In the genomic region with DNA sequence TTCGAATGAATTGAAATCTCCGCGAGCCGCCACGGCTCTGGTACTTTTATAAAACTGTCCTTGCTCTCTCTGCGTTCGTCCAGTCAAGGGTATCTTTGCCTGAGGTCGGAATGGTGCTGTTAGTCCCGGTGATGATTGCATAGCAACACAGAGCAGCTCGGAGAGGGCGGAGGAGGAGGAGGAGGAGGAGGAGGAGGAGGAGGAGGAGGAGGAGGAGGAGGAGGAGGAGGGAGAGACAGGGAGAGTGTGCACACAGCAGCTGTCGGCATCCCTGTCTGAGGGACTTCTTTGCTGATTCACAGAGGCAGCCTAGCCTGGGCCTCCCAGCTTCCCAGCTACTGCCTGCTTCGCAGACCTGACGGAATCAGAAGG, we compare ENCODE assay signal across 8 mouse cellular contexts. TPM values are rescaled to one million over a fixed set of nuclear protein-coding genes. Genes with fewer than 3 reads are reported as not detected.
DNase-seq lines count a peak whose midpoint lies in the region; ATAC-seq lines count a peak whose summit lies in the region.

No protein-coding gene starts in this region.

- H3K27ac ChIP-seq in lung, embryonic 15.5 days: no peak overlapping the region
- peak overlapping the region; percentile 82 for H3K27ac ChIP-seq in hindbrain, embryonic 14.5 days
- H3K27ac ChIP-seq in midbrain, embryonic 13.5 days: peak overlapping the region; percentile 82

- peak overlapping the region; percentile 16; the same call in 1 of the 2 replicates for H3K9ac ChIP-seq in lung, embryonic 15.5 days
- peak overlapping the region; percentile 66 for H3K9ac ChIP-seq in hindbrain, embryonic 14.5 days
- peak overlapping the region; percentile 67 for H3K9ac ChIP-seq in midbrain, embryonic 13.5 days (replicated peaks)

- no peaks in the 10 kb centered on the region for H3K4me1 ChIP-seq in lung, embryonic 15.5 days
- H3K4me1 ChIP-seq in hindbrain, embryonic 14.5 days (replicated peaks; ENCODE audit: control insufficient read depth, insufficient read depth, low read length): peaks cover 5% of the 10 kb centered on the region; the same call in 1 of the 2 replicates
- 0 out of 2 replicates have a peak, but pooled peaks cover 9% of the 10 kb centered on the region for H3K4me1 ChIP-seq in midbrain, embryonic 13.5 days (replicated peaks)

- H3K9me3 ChIP-seq in lung, embryonic 15.5 days: no peaks in the 10 kb centered on the region
- no peaks in the 10 kb centered on the region for H3K9me3 ChIP-seq in hindbrain, embryonic 14.5 days (ENCODE audit: control insufficient read depth, low read length)
- no peaks in the 10 kb centered on the region for H3K9me3 ChIP-seq in midbrain, embryonic 13.5 days

- ATAC-seq in lung, embryonic 15.5 days (ENCODE audit: borderline replicate concordance, extremely low read depth, low FRiP score, low TSS enrichment): peak; percentile 49; the same call in 1 of the 2 replicates
- ATAC-seq in hindbrain, embryonic 14.5 days (ENCODE audit: low FRiP score): peak; percentile 78
- ATAC-seq in midbrain, embryonic 13.5 days: peak; percentile 86
- no peak for ATAC-seq in megakaryocyte-erythroid progenitor cell, adult 5-6 weeks (replicated peaks; ENCODE audit: low FRiP score, low TSS enrichment, poor library complexity, severe bottlenecking)

- H3K36me3 ChIP-seq in lung, embryonic 15.5 days: no peaks in the 10 kb centered on the region
- H3K36me3 ChIP-seq in hindbrain, embryonic 14.5 days (replicated peaks; ENCODE audit: control insufficient read depth, insufficient read depth): no peaks in the 10 kb centered on the region
- H3K36me3 ChIP-seq in midbrain, embryonic 13.5 days: no peaks in the 10 kb centered on the region

- 24% methylated on average over 12 of the region's 14 CpGs for WGBS in lung, embryonic 15.5 days
- 24% methylated on average over 11 of the region's 14 CpGs for WGBS in hindbrain, embryonic 14.5 days
- 30% methylated on average over 13 of the region's 14 CpGs for WGBS in midbrain, embryonic 13.5 days

- H3K4me2 ChIP-seq in lung, embryonic 15.5 days: peak overlapping the region; percentile 62
- H3K4me2 ChIP-seq in hindbrain, embryonic 14.5 days (replicated peaks): peak overlapping the region; percentile 62
- H3K4me2 ChIP-seq in midbrain, embryonic 13.5 days (replicated peaks): peak overlapping the region; percentile 57

- peak overlapping the region; percentile 38 for H3K4me3 ChIP-seq in lung, embryonic 15.5 days
- peak overlapping the region; percentile 33 for H3K4me3 ChIP-seq in hindbrain, embryonic 14.5 days (replicated peaks; ENCODE audit: low read length)
- peak overlapping the region; percentile 42 for H3K4me3 ChIP-seq in midbrain, embryonic 13.5 days (replicated peaks)

- DNase-seq in embryo, embryonic 10 days (ENCODE audit: low spot score): peak; percentile 31
- no peak for DNase-seq in embryo, embryonic 10.5 days (ENCODE audit: low spot score)
- no peak for DNase-seq in lung, postnatal 4 days
- DNase-seq in hindbrain, embryonic 14.5 days (ENCODE audit: low spot score): peak; percentile 33
- no peak for DNase-seq in Muller cell, postnatal 12 days (ENCODE audit: inconsistent ontology term)

- H3K27me3 ChIP-seq in lung, embryonic 15.5 days: no peaks in the 10 kb centered on the region
- no peaks in the 10 kb centered on the region for H3K27me3 ChIP-seq in hindbrain, embryonic 14.5 days (ENCODE audit: control insufficient read depth, insufficient read depth, low read length)
- H3K27me3 ChIP-seq in midbrain, embryonic 13.5 days: no peaks in the 10 kb centered on the region; the same call in 1 of the 2 replicates

RNA-seq across cellular contexts. Expression of a gene that starts 0.2 kb away (rescaled TPM):
- 0.49 and 0.67 TPM in 2 replicates for polyA plus RNA-seq in lung, embryonic 15.5 days (2015; fragmentation: Nextera tagmentation; extraction: Ambion mirVana)
- polyA plus RNA-seq in hindbrain, embryonic 14.5 days (2014; fragmentation: Nextera tagmentation; extraction: Ambion mirVana): 20.7 and 24.2 TPM in 2 replicates
- 19.7 and 21.4 TPM in 2 replicates for polyA plus RNA-seq in midbrain, embryonic 13.5 days (2015; fragmentation: Nextera tagmentation; extraction: Ambion mirVana)
- total RNA-seq in megakaryocyte-erythroid progenitor cell, adult 5-6 weeks (2014; fragmentation: Nextera tagmentation): 0.87 TPM in 1 of 2 replicates, not detected in the other
- 0.05 and 0.53 TPM in 2 replicates for total RNA-seq in megakaryocyte-erythroid progenitor cell, adult 5-6 weeks (2017)

Comparison
In these comparisons a context has a peak if more than half of its experiments do, and no peak if none do; other contexts are left out.
1. DNase-seq: peak in embryo, embryonic 10 days (single experiment) and hindbrain, embryonic 14.5 days (single experiment); none in embryo, embryonic 10.5 days (single experiment), lung, postnatal 4 days (0 of 2) and Muller cell, postnatal 12 days (single experiment).
2. H3K9ac ChIP-seq: peak in every context shown above with its lines; median percentile 67 in midbrain, embryonic 13.5 days; 66 in hindbrain, embryonic 14.5 days; 16 in lung, embryonic 15.5 days.
3. RNA of a gene that starts 0.2 kb away (polyA plus RNA-seq): 19.7 to 21.4 TPM in midbrain, embryonic 13.5 days and 20.7 to 24.2 TPM in hindbrain, embryonic 14.5 days; 0.49 to 0.67 TPM in lung, embryonic 15.5 days; every median in the first group is over 10 times any median in the second.
4. Peak in every context shown above with its lines, with median percentiles within 50 percentile points of each other: H3K4me2 ChIP-seq and H3K4me3 ChIP-seq.